Mouse (Mus musculus): ENCODE data around the gene Tex261.
"Not testable (repeated sequence)": the region's sequence is repeated elsewhere in the genome, so short reads cannot be mapped to it uniquely, and the experiment has no call there.

Gene Tex261

DNA sequence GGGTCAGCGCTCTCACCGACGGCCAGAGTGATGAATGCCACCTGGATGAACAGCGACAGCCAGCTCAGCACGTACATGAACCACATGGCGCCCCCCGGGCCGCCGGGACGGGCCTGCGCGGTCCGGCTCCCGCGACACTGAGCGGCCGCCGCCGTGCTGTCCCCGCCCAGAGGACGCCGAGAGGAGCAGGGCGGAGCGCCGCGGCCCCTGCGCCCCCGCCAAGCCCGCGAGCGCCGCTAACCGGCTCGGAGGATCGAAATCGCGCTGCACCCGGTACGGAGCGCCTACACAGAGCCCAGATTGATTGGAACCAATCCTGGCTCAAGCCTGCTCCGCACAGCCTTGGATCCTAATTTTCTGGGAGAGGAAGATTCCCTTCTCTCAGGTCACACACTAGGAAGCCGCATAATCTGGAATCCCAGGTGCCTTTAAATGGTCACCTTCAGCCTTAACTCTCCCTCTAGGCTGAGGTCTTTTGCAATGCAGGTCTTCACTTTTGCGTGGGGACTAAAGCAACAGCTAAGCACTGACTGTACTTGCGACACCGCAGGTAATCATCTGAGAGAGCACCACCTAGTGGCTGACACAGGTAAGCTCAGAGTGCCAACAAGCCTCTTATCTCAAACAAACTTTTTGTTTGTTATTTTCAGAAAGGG is at the start of gene Tex261:
Tex261 (minus strand) TSS at position 176 of the 656 bp plus-strand sequence.
- peak; percentile 81 for DNase-seq (ENCODE audit: low read depth, low spot score)

DNA sequence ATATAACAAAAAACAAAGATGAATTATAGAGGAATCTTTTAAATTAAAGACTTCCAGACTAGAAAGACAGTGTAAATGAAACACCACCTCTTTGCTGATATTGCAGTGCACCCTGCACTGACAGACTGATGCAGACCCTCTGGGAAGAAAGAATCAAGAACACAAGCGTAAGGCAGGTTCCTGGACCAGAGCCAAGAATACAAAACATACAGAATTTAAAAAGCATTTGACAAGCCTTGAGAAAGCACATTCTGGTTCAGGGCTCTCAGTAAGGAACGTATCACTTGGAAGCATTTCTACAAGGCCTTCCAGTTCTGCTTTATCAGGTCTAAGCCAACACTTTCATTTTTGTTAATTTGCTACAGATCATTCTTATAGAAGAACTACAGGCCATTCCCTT is 46.2 kb upstream of the Tex261 start:
- DNase-seq (ENCODE audit: low read depth, low spot score), result no peak

DNA sequence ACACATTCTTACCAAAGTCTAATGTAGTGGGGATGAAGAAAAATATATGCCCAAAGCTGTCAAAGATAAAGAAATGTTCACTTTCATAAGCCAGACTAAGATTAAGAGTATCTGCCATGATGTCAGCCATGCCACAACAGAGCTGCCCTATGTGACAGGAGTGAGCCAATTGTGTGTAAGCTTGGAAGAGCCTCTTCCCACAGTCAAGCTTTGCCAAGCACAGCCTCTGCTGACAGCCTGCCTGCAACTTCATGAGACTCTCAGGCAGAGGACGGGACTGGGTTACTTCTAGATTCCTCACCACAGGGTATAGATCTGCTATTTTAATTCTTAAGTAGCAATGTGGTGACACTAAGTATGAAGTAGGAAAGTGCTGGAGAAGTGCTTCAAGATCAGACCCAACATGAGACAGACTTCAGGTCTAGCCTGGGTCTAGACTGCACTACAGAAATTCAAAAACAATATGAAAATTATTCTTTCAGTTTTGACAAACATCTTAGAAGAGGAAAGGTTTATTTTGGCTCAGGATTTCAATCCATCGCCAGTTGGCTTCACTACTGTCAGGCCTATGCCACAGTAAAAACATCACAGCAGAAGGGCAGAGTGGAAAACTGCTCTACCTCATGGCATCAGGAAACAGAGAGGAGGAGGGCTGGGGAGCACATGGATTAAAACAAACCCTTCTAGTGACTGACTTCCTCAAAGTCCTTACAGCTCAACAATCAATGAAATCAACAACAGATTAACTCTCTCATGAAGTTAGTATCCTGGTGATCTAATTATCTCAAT is 45.3 kb upstream of the Tex261 start:
- no peak for DNase-seq (ENCODE audit: low read depth, low spot score)

DNA sequence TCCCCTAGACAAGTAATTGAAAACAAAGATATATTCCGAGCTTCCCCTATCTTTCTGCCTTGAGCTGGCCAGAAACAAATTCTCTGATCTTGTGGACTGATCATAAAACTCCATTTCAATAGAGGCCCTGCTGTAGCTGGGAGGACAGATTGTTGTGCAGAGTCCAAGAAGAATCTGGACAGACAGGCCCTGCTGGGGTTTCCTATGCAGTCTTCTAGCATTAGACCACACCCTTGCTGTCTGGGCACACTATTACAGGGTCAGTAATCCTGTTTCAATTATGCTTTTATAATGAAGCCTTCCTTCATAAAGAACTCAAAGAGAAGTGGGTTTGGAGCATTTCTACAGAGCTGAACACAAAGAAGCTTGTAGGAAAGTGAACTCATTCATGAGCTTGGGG is 43.4 kb upstream of the Tex261 start:
- no peak for DNase-seq (ENCODE audit: low read depth, low spot score)

DNA sequence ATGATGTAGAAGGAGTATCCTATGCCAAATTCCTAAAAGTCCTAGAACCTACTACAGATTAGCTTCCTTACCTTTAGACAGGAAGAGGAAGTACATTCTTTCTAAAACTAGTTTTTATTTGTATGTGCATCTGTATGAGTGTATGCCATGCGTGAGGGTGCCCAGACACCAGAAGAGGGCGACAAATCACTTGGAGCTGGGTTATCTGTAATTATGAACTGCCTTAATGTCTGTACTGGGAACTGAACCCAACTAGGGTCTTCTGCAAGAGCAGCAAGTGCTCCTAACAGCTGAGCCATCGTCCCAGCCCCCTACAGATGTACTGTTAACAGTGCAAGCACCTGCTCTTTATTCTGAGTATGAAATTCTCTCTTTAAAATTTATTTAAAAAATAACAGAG is 40.2 kb upstream of the Tex261 start:
- no peak for DNase-seq (ENCODE audit: low read depth, low spot score)

DNA sequence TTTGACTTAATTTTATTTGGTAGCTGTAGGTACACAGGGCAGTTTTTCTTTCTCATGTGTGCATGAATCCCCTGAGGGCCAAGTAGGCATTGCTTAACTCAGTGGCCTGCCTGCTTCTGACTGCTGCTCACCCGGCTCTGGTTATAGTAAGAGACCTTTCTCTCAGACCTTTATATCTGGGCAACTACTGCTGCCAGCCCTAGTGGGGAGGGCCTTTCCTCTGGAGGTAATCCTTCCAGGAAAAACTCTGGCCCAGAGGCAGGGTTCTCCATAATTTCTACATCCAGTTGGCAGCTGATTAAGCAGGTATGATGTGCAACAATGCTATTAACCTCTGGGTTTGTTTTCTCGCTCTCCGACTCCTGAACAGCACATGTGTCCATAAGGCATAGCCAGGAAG is 27.2 kb upstream of the Tex261 start:
- no peak for DNase-seq (ENCODE audit: low read depth, low spot score)

DNA sequence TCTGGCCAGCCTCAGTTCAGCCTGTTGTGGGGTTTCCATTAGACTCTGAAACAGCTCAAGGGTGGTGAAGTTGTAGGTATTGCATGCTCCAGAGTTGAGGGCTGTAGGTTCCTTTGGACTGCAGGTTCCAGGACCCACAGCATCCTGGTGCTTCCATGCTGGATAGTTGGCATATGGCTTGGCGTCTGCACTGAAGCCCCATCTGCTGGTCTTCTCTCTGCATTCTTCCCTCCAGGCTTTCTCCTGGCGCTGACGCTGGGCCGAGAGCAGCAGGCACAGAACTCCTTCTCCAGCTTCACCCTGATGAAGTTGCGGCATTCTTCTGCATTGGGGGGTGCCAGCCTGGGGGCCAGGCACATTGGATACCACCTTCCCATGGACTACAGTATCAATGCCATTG is 26.4 kb upstream of the Tex261 start:
- DNase-seq (ENCODE audit: low read depth, low spot score), result no peak

DNA sequence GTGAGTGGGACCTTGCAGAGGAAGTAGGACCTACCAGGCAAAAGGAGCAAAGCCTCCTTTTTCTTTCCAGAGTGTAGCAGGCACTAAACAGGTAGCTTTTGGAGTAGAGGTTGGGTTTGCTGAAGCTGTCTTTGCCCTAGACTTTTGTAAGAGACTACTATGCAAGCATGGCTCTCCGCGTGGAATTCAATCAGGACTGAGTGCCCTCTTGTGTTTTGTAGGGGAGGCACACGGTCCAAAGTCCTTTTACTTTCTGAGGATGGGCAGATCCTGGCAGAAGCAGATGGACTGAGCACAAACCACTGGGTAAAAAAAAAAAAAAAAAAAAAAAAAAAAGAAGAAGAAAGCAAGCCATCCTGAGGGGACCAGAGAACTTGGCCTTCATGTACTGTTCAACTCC is 21.1 kb upstream of the Tex261 start:
- no peak for DNase-seq (ENCODE audit: low read depth, low spot score)

DNA sequence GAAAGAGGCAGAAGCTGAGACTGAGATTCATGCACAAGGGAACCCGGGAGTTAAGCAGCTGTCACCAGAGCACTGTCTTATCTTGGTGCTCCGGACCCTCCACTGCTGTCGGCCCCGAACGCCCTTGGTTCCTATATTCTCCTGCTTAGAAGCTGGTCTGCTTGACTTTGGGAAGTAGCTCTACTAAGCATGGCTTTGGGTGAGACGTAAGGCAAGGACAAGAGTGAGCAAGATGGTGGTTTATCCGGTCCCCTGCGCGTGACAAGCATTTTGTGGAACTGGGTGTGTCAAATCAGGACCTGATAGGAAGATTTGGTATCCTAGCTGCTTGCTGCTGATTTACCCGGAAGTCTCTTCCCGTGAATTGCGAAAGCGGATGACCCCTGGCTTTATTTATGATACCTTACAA is 19.9 kb upstream of the Tex261 start:
- DNase-seq (ENCODE audit: low read depth, low spot score), result peak; percentile 43

DNA sequence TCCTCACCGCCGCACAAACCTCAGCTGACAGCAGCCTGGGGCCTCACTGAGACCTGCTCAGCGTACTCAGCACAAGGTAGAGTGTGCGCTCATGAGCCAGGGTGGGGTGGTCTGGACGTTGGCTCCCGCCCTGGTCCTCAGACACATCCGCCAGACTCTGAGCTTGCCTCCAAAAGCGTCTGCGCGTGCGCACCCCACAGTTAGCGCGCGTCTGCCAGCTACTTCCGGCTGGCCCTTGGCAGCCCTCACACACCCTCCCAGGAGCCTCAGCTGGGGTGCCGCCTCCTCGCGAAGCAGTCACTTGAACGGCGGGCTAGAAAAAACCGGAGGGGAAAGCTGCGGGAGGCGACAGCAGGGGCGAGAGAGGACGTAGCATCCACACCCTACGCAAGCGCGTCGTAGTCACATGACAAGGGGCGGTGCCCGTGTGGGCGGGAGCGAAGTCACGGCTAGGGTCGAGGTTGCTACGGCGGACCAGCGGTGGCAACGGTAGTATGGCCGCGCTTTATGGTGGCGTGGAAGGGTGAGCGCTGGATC is 19.2 kb upstream of the Tex261 start, which contains the start of gene Nagk:
Nagk (plus strand) TSS at position 223 of the 537 bp plus-strand sequence.
- peak; percentile 87 for DNase-seq (ENCODE audit: low read depth, low spot score)

DNA sequence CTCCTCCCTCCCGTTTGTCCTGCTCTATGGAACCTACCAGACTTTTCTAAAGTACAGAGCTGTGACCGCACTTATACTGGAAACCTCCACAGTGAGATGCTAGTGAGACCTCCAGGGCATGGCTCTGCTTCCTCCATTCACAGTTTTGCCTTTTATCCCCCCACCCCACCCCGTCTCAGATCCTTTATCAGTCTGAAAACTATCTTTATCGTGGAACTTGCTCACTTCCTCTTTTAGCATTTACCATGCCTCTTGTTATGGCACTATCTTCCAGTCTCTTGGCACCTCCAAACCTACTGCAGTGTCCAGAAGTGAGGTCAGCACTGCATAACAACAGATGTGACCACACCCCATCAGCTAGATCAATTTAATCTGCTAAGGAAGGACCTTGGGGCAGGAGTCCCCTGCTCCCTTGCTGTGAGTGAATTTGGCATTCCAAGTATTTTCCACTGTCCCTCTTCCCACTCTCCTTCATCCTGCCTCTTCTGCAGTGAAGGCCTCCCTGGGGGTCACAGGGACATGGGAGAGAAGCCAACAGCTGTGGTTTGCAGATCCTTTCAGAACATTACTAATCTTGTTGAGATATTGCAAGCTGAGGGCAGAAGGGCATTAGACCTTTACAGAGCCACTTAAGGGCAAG is 15.8 kb upstream of the Tex261 start:
- no peak for DNase-seq (ENCODE audit: low read depth, low spot score)

DNA sequence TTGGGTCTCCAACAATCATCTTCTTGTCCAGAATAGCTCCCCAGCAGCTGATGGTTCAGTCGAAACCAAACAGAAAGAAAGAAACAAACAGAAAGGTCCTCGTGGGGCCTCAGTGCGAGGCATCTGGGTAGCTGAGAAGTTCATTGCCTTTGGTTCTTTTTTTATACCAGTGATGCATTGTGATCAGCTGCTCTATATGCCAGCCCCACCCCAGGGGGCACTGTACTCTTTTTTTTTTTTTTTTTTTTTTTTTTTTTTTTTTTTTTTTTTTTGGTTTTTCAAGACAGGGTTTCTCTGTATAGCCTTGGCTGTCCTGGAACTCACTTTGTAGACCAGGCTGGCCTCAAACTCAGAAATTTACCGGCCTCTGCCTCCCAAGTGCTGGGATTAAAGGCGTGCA is 14.9 kb upstream of the Tex261 start:
- DNase-seq (ENCODE audit: low read depth, low spot score), result not testable (repeated sequence)

DNA sequence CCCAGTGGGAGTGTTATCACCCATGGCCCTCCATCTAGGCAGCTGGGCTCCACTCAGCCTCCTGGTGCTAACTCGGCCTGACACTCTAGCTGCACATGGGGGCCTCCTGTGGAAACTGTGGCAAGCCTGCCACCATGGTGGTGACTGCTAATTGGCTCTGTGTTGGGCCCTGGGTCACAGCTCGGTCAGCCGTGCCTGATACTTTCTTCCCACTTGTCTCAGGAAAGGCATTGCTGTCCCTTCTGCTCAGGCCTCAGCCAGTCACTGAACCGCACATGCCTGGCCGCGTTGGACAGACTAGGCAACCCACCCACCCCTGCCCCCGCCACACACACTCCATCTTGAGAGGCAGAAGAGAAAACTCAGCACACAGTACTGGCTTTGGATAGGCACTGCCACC is 12.9 kb upstream of the Tex261 start:
- DNase-seq (ENCODE audit: low read depth, low spot score), result no peak

DNA sequence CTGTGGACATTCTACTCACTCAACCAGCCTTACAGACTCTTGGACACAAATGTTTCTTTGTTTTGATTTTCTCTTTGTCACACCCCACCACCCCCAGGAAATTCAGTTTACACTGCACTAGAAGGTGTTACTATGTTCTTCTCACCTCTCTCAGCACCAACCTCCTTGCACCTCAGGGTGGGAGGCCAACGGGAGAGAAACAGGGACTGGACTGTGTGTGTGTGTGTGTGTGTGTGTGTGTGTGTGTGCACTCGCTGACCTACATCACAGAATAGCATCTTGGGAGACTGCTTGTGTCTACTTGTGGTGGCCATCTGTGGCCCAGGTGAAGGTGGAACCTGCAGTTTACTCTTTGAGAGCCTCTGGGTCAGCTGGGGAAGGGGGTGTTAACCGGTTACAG is 10.8 kb upstream of the Tex261 start:
- DNase-seq (ENCODE audit: low read depth, low spot score), result no peak

DNA sequence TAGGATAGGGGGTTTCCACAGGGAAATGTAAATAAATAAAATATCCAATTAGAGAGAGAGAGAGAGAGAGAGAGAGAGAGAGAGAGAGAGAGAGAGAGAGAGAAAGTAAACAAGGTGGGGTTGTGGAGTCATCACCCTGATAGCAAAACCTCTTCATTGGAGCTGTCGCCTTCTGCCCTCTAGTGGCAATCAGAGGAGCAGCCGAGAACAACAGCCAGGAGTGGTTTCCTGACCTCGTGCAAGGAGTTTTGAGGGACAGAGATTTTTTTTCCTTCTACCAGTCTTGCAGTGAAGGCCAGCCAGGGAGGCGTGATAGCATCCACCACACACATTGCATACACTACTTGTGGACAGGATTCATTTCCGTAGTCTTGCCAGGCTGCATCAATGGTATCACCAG is 3.4 kb upstream of the Tex261 start:
- no peak for DNase-seq (ENCODE audit: low read depth, low spot score)

DNA sequence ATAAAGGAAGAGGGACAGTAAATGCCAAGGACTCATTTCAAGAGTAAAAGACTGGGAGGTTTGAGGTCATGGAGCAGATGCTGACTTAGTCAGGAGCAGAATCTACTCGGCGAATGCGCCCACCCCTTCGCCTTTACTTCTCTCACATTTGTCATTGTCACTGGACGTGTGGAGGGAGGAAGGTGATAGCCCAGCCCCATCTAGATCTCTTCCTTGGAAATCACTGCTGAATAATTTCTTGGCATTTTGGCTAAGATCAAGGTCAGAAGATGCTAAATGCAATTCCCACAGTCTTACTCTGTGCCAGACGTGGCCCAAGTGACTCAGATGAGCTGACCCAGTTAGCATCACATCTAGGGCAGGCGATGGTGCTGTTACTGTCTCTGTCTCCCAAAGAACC is 2.7 kb upstream of the Tex261 start:
- DNase-seq (ENCODE audit: low read depth, low spot score), result no peak

DNA sequence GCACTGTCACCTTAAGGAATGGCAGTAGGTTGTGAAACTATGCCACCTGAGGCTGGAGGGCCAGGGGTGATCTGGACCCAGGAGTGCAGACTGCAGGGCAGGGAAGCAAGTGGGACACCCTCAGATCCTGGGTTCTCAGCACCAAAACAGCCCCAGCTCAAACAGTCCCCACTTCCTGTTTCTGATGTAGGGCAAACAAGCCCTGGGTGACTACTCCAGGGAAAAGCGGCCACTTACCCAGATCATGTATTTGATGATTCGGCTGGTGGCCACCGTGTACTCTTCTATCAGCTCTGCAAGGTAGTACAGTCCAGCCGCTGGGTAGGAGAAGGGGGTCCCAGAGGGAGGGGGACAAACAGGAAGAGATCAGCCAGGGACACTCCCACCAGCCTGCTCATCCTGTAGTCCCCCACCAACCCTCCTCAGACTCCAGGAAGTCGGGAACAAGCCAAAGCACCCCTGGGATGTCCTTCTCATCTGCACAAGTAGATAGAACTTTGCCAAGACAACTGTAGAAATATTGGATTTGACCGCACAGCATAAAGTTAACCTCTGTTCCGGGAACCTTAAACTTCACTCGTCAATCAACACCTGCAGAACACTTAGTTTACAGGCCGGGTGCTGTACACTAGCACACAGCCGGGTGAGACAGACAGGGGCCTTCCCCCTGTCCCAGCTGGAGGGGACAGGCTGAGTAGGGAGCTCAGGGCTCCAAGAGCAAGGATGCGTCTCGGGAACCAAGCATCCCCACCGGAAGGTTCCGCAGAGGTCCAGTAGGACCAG is 641 bp downstream of the Tex261 start:
- no peak for DNase-seq (ENCODE audit: low read depth, low spot score)

DNA sequence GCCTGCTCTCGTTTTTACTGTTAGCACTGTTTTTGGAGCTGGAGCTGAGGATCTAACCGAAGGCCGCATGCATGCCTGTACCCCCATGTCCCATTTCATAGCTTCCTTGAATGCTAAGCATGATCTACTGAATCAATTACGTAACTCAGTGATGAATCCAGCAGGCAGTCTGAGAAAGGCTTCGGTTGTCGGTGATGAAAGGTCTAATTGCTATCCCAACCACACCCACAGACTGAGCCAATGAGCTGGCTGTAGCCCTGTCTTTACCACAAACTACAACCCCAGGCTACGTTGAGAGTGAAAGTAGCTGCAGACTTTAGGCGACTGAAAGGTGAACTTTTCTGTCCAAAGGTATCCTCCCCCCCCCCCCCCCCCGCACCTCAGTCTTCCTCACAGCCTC is 1.5 kb downstream of the Tex261 start:
- no peak for DNase-seq (ENCODE audit: low read depth, low spot score)

DNA sequence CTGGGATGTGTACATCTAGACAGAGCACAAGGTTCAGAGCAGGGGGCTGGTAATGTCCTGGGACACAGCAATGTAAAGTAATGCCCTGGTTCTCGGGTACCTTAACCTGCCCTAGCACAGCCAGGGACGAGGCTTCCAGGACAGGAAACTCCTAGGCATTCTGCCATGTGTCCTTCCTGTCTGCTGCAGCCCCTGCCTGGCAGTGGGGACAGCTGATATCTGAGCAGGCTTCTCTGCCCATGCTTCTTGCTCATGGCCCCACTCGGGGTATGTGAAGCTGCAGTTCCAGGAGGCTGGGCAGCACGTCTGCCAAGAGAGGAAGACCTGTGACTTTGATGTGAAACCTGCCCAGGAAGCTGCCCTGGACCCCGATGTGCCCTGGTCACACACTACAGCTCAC is 7.1 kb downstream of the Tex261 start:
- DNase-seq (ENCODE audit: low read depth, low spot score), result no peak

DNA sequence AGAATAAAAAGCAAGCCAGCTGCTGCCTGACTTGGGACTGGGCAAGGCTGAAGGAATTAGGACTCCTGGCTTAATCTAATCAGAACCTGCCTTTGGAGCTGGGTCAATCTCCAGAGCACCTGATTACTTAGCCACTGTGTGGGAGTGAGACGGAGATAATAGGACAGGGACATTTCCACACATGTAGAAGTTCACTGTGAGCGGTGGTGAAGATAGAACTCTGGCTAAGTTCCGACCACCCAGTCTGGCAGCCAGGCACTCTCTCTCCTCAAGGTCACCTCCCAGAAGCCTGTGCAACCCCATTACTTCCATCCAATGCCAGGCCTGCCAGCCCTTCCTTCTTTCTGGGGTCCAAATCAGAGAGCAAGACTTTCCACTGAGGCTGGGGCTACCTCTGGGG is 8.6 kb downstream of the Tex261 start:
- no peak for DNase-seq (ENCODE audit: low read depth, low spot score)

DNA sequence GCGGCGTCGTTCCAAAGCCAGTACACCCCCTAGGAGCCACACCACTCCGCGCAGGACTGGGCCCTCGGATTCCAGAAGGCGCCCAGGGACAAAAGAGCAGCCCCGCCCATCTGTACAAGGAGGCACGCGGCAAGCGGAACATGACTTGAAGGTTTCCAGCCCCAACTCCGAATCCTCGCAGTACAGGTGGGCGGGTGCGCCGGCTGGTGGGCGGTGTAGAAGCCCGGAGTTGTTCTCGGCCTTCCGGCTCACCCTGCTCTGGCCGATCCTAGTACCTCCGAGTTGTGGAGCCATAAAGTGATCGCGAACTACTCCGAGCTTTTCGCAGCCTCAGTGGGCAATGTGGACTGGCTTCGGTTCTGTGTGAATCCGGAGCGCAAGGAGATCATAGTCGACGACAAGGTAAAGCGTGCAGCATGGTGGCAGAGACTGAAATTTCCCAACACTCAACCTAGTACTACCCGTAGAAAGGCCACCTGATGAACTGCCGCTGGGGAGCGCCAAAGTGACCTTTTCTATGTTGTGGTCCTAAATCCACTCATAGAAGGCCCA is 12.7 kb downstream of the Tex261 start:
- DNase-seq (ENCODE audit: low read depth, low spot score), result no peak
